Mouse (Mus musculus) lung, postnatal 10 days (tissue): ENCODE data around the gene Ppp3ca.

Experiments
- DNase-seq: peaks from one replicate; pipeline ENCODE4 v3.0.0; 2021

The Ppp3ca gene

GRCm38 (mm10) chr3:136725311-136726156 lies 55.6 kb downstream of the Ppp3ca start:
- peak; percentile 72 for DNase-seq

GRCm38 (mm10) chr3:136727877-136728276 lies 58.0 kb downstream of the Ppp3ca start:
- DNase-seq, result no peak

- peak; percentile 17 for DNase-seq
Measured at GRCm38 (mm10) chr3:136729978-136730377, 60.1 kb downstream of the Ppp3ca start.

GRCm38 (mm10) chr3:136731579-136731978 lies 61.7 kb downstream of the Ppp3ca start:
- DNase-seq, result no peak

- no peak for DNase-seq
Measured at GRCm38 (mm10) chr3:136736021-136736420, 66.1 kb downstream of the Ppp3ca start.

- no peak for DNase-seq
Measured at GRCm38 (mm10) chr3:136736773-136737298, 66.9 kb downstream of the Ppp3ca start.

GRCm38 (mm10) chr3:136738474-136738873 lies 68.5 kb downstream of the Ppp3ca start:
- DNase-seq, result peak; percentile 37

- DNase-seq, result no peak
Measured at GRCm38 (mm10) chr3:136738914-136739313, 69.0 kb downstream of the Ppp3ca start.

GRCm38 (mm10) chr3:136741659-136742058 lies 71.7 kb downstream of the Ppp3ca start:
- DNase-seq, result peak; percentile 9

- no peak for DNase-seq
Measured at GRCm38 (mm10) chr3:136742258-136743057, 72.5 kb downstream of the Ppp3ca start.

GRCm38 (mm10) chr3:136744295-136744897 lies 74.5 kb downstream of the Ppp3ca start:
- DNase-seq, result peak; percentile 7

GRCm38 (mm10) chr3:136745456-136745855 lies 75.5 kb downstream of the Ppp3ca start:
- DNase-seq, result no peak

- no peak for DNase-seq
Measured at GRCm38 (mm10) chr3:136748761-136749476, 79.0 kb downstream of the Ppp3ca start.

- DNase-seq, result no peak
Measured at GRCm38 (mm10) chr3:136749477-136749797, 79.5 kb downstream of the Ppp3ca start.

- no peak for DNase-seq
Measured at GRCm38 (mm10) chr3:136749951-136750350, 80.0 kb downstream of the Ppp3ca start.

GRCm38 (mm10) chr3:136752126-136752716 lies 82.3 kb downstream of the Ppp3ca start:
- no peak for DNase-seq

GRCm38 (mm10) chr3:136756137-136756536 lies 86.2 kb downstream of the Ppp3ca start:
- no peak for DNase-seq

- DNase-seq, result no peak
Measured at GRCm38 (mm10) chr3:136759446-136759845, 89.5 kb downstream of the Ppp3ca start.

- no peak for DNase-seq
Measured at GRCm38 (mm10) chr3:136761292-136761978, 91.5 kb downstream of the Ppp3ca start.

- no peak for DNase-seq
Measured at GRCm38 (mm10) chr3:136761979-136762341, 92.0 kb downstream of the Ppp3ca start.

- no peak for DNase-seq
Measured at GRCm38 (mm10) chr3:136763717-136764270, 93.9 kb downstream of the Ppp3ca start.
